Mouse (Mus musculus): ENCODE data around the gene Erich6. TPM values are rescaled to one million over a fixed set of nuclear protein-coding genes. Genes with fewer than 3 reads are reported as not detected.

The Erich6 gene
- polyA plus RNA-seq, 1 experiment from 2014 or later: not detected

GRCm38 (mm10) chr3:58680943-58681637 lies 44.1 kb upstream of the Erich6 start:
- Histone ChIP-seq H3K4me2 (replicated peaks; ENCODE audit: low read depth, low read length) (no peak overlapping the region), H3K27ac (ENCODE audit: low read length) (no peak overlapping the region), H3K4me1 (ENCODE audit: insufficient read depth, low read depth, low read length) (no peaks in the 10 kb centered on the region), H3K4me3 (ENCODE audit: low read depth, low read length) (no peak overlapping the region), H3K36me3 (ENCODE audit: insufficient read depth, low read length) (no peaks in the 10 kb centered on the region; the same call in 1 of the 2 replicates), H3K27me3 (replicated peaks; ENCODE audit: insufficient read depth, low read length) (no peaks in the 10 kb centered on the region), H3K9ac (replicated peaks; ENCODE audit: low read depth) (no peak overlapping the region), H3K9me3 (ENCODE audit: low read length) (no peaks in the 10 kb centered on the region)
- WGBS: 70% methylated on average over 7 of the region's 7 CpGs
- no peak for DNase-seq (ENCODE audit: low spot score)
- no peak for TF ChIP-seq EP300 (IDR thresholded peaks at IDR 0.05)
- TF ChIP-seq CTCF (IDR thresholded peaks at IDR 0.05): no peak
- no peak for ATAC-seq

GRCm38 (mm10) chr3:58679996-58680395 lies 43.0 kb upstream of the Erich6 start:
- Histone ChIP-seq H3K4me1 (ENCODE audit: insufficient read depth, low read depth, low read length) (no peaks in the 10 kb centered on the region), H3K4me2 (replicated peaks; ENCODE audit: low read depth, low read length) (no peak overlapping the region), H3K9me3 (ENCODE audit: low read length) (no peaks in the 10 kb centered on the region), H3K27ac (ENCODE audit: low read length) (no peak overlapping the region), H3K4me3 (ENCODE audit: low read depth, low read length) (no peak overlapping the region), H3K36me3 (ENCODE audit: insufficient read depth, low read length) (peaks cover 5% of the 10 kb centered on the region; the same call in 1 of the 2 replicates), H3K9ac (replicated peaks; ENCODE audit: low read depth) (0 out of 2 replicates have a peak overlapping the region, but pooled peaks have one; percentile 3), H3K27me3 (replicated peaks; ENCODE audit: insufficient read depth, low read length) (no peaks in the 10 kb centered on the region)
- no peak for DNase-seq (ENCODE audit: low spot score)
- TF ChIP-seq EP300 (IDR thresholded peaks at IDR 0.05) (no peak), CTCF (IDR thresholded peaks at IDR 0.05) (no peak)
- no peak for ATAC-seq
- WGBS: 38% methylated on average over 4 of the region's 4 CpGs

- Histone ChIP-seq H3K9ac (replicated peaks; ENCODE audit: low read depth) (no peak overlapping the region), H3K27ac (ENCODE audit: low read length) (no peak overlapping the region), H3K27me3 (replicated peaks; ENCODE audit: insufficient read depth, low read length) (no peaks in the 10 kb centered on the region), H3K9me3 (ENCODE audit: low read length) (no peaks in the 10 kb centered on the region), H3K4me2 (replicated peaks; ENCODE audit: low read depth, low read length) (no peak overlapping the region), H3K4me3 (ENCODE audit: low read depth, low read length) (no peak overlapping the region), H3K4me1 (ENCODE audit: insufficient read depth, low read depth, low read length) (no peaks in the 10 kb centered on the region), H3K36me3 (ENCODE audit: insufficient read depth, low read length) (peaks cover 7% of the 10 kb centered on the region; the same call in 1 of the 2 replicates)
- TF ChIP-seq CTCF (IDR thresholded peaks at IDR 0.05) (no peak), EP300 (IDR thresholded peaks at IDR 0.05) (no peak)
- ATAC-seq (no peak), DNase-seq (ENCODE audit: low spot score) (no peak)
- WGBS: 63% methylated on average over 2 of the region's 2 CpGs
Measured at GRCm38 (mm10) chr3:58678905-58679304, 41.9 kb upstream of the Erich6 start.

DNA sequence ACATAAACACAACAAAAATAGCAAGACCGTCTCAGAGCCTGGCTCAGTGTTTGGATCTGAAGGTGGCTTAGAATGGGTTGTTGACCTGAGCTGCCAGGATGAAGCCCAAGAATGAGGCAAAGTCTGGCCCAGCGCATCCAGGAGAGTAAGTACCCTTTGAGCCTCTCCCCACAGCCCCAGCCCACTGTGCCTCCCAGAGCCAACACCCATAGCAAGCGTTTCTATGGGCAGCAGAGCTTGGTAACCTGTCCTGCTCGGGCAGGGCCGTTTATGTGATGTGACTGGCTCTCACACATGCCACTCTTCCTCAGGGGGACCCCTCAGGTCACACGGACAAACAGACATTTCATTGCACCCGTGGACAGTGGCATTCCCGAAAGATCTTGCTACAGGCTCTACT lies 41.4 kb upstream of the Erich6 start:
- DNase-seq (ENCODE audit: low spot score) (no peak), ATAC-seq (no peak)
- Histone ChIP-seq H3K4me3 (ENCODE audit: low read depth, low read length) (no peak overlapping the region), H3K9me3 (ENCODE audit: low read length) (no peaks in the 10 kb centered on the region), H3K27ac (ENCODE audit: low read length) (no peak overlapping the region), H3K36me3 (ENCODE audit: insufficient read depth, low read length) (peaks cover 7% of the 10 kb centered on the region; the same call in 1 of the 2 replicates), H3K4me1 (ENCODE audit: insufficient read depth, low read depth, low read length) (no peaks in the 10 kb centered on the region), H3K27me3 (replicated peaks; ENCODE audit: insufficient read depth, low read length) (no peaks in the 10 kb centered on the region), H3K4me2 (replicated peaks; ENCODE audit: low read depth, low read length) (no peak overlapping the region), H3K9ac (replicated peaks; ENCODE audit: low read depth) (no peak overlapping the region)
- WGBS: 59% methylated on average over 8 of the region's 8 CpGs
- no peak for TF ChIP-seq EP300 (IDR thresholded peaks at IDR 0.05)
- TF ChIP-seq CTCF (IDR thresholded peaks at IDR 0.05): no peak

DNA sequence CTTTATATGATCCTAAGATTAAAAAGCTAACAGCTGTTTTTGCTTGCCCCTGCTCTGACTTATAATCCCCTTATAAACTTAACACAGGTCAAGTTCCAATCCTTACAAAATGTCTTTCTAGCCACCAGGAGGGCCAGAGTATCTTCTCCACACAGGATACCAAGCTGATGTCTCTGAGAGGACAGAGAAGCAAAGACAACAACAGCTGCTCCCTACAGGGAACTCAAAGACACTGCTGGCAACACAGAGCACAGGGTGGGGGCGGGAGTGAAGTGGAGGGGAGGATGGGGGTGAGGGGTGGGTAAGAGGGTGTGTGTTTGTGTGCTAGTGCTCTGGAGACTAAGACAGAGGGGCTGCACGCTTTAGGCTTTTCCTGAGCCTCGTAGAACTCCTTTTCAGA lies 40.6 kb upstream of the Erich6 start:
- no peak for ATAC-seq

GRCm38 (mm10) chr3:58673295-58673694 lies 36.3 kb upstream of the Erich6 start:
- Histone ChIP-seq H3K36me3 (ENCODE audit: insufficient read depth, low read length) (peaks cover 7% of the 10 kb centered on the region; the same call in 1 of the 2 replicates), H3K4me3 (ENCODE audit: low read depth, low read length) (no peak overlapping the region), H3K9me3 (ENCODE audit: low read length) (no peaks in the 10 kb centered on the region), H3K9ac (replicated peaks; ENCODE audit: low read depth) (no peak overlapping the region), H3K27me3 (replicated peaks; ENCODE audit: insufficient read depth, low read length) (no peaks in the 10 kb centered on the region), H3K4me2 (replicated peaks; ENCODE audit: low read depth, low read length) (no peak overlapping the region), H3K4me1 (ENCODE audit: insufficient read depth, low read depth, low read length) (no peaks in the 10 kb centered on the region), H3K27ac (ENCODE audit: low read length) (no peak overlapping the region)
- 89% methylated on average over 5 of the region's 5 CpGs for WGBS
- TF ChIP-seq CTCF (IDR thresholded peaks at IDR 0.05) (no peak), EP300 (IDR thresholded peaks at IDR 0.05) (no peak)
- ATAC-seq (no peak), DNase-seq (ENCODE audit: low spot score) (no peak)

More for the DNA sequence above, 40.6 kb upstream of the Erich6 start:
- TF ChIP-seq CTCF (IDR thresholded peaks at IDR 0.05) (no peak), EP300 (IDR thresholded peaks at IDR 0.05) (no peak)
- no peaks in the 10 kb centered on the region for H3K4me1 ChIP-seq (ENCODE audit: insufficient read depth, low read depth, low read length)
- no peak overlapping the region for H3K4me2 ChIP-seq (replicated peaks; ENCODE audit: low read depth, low read length)
- H3K9ac ChIP-seq (replicated peaks; ENCODE audit: low read depth): no peak overlapping the region
- no peaks in the 10 kb centered on the region for H3K27me3 ChIP-seq (replicated peaks; ENCODE audit: insufficient read depth, low read length)
- no peaks in the 10 kb centered on the region for H3K9me3 ChIP-seq (ENCODE audit: low read length)
- H3K27ac ChIP-seq (ENCODE audit: low read length): no peak overlapping the region
- no peak overlapping the region for H3K4me3 ChIP-seq (ENCODE audit: low read depth, low read length)
- no peak for DNase-seq (ENCODE audit: low spot score)
- WGBS: 69% methylated on average over 3 of the region's 3 CpGs
- H3K36me3 ChIP-seq (ENCODE audit: insufficient read depth, low read length): peaks cover 7% of the 10 kb centered on the region; the same call in 1 of the 2 replicates

Data from lung, postnatal 0 days (tissue).